Mouse (Mus musculus) lung, embryonic 14.5 days (tissue): ENCODE measurements around the gene Lrrc4. TPM values are rescaled to one million over a fixed set of nuclear protein-coding genes. Genes with fewer than 3 reads are reported as not detected.
A peak's percentile ranks its signal among the peaks of the same experiment; 100 is the strongest.

Source experiments
- ATAC-seq: fragments of 200-750 bp; cut with Nextera tagmentation; 2 replicates; pipeline ENCODE4 v1.8.0; 2017; ENCODE audit warnings: mild to moderate bottlenecking, moderate TSS enrichment, moderate library complexity; ENCODE audit not compliant: insufficient read depth
- DNase-seq: peaks from one replicate; pipeline ENCODE4 v3.0.0-alpha.2; 2015
- H3K27ac ChIP-seq: fragments of 300-500 bp; sonication (generic); 2 replicates; pipeline ENCODE4 v1.5.1; 2014; ENCODE audit warnings: low read depth, mild to moderate bottlenecking, moderate library complexity
- H3K27me3 ChIP-seq: fragments of 300-500 bp; sonication (generic); 2 replicates; pipeline ENCODE4 v1.6.1; 2014; ENCODE audit warnings: low read length, control low read depth; ENCODE audit not compliant: insufficient read depth
- H3K36me3 ChIP-seq: fragments of 300-500 bp; sonication (generic); 2 replicates; pipeline ENCODE4 v1.6.1; 2014; ENCODE audit warnings: control low read depth; ENCODE audit not compliant: insufficient read depth
- H3K4me1 ChIP-seq: fragments of 300-500 bp; sonication (generic); 2 replicates; pipeline ENCODE4 v1.6.1; 2014; ENCODE audit warnings: antibody characterized with exemption, control low read depth; ENCODE audit not compliant: insufficient read depth
- H3K4me2 ChIP-seq: fragments of 300-500 bp; sonication (generic); 2 replicates; pipeline ENCODE4 v1.6.1; 2014; ENCODE audit warnings: mild to moderate bottlenecking
- H3K4me3 ChIP-seq: fragments of 300-500 bp; sonication (generic); 2 replicates; pipeline ENCODE4 v1.5.1; 2014; ENCODE audit warnings: low read depth, low read length
- H3K9ac ChIP-seq: fragments of 300-500 bp; sonication (generic); 2 replicates; pipeline ENCODE4 v1.6.1; 2014
- H3K9me3 ChIP-seq: fragments of 300-500 bp; sonication (generic); 2 replicates; pipeline ENCODE4 v1.6.1; 2016; ENCODE audit warnings: low read depth, low read length, control low read depth
- CTCF ChIP-seq: IDR thresholded peaks from 2 replicates; pipeline ENCODE4 v1.5.1; 2016; ENCODE audit warnings: antibody characterized with exemption, low read depth
- WGBS: fragments of 180-500 bp; shearing (Covaris S2); extraction: QIAGEN DNeasy Blood & Tissue Kit; methylation state at CpG from one replicate; pipeline ENCODE4 v1.1.7; 2014; 5-methylcytosine and 5-hydroxymethylcytosine counted together
- polyA plus RNA-seq: library from polyadenylated mRNA; unstranded; fragments of >200 nt; fragmentation: Nextera tagmentation; extraction: Ambion mirVana; gene quantifications from 2 replicates; pipeline ENCODE4 v1.2.1, GENCODE M21; 2014

The Lrrc4 gene
- polyA plus RNA-seq, 1 experiment from 2014 or later: 0.63 TPM

- no peaks in the 10 kb centered on the region for H3K9me3 ChIP-seq
- 75% methylated on average over 4 of the region's 4 CpGs for WGBS
- no peak for DNase-seq
These were observed 210.1 kb downstream of the Lrrc4 start for GRCm38 (mm10) chr6:28621431-28621830.

GRCm38 (mm10) chr6:28618751-28619153 is 212.8 kb downstream of the Lrrc4 start:
- Histone ChIP-seq H3K9ac (no peak overlapping the region), H3K27ac (peak overlapping the region; percentile 36; the same call in 1 of the 2 replicates), H3K27me3 (no peaks in the 10 kb centered on the region), H3K4me3 (no peak overlapping the region), H3K9me3 (no peaks in the 10 kb centered on the region), H3K4me1 (peaks cover 11% of the 10 kb centered on the region), H3K4me2 (0 out of 2 replicates have a peak overlapping the region, but pooled peaks have one; percentile 20), H3K36me3 (no peaks in the 10 kb centered on the region)
- WGBS: 22% methylated on average over 7 of the region's 7 CpGs
- DNase-seq (peak; percentile 87), ATAC-seq (peak; percentile 88)
- no peak for TF ChIP-seq CTCF

More at GRCm38 (mm10) chr6:28621431-28621830, 210.1 kb downstream of the Lrrc4 start:
- Histone ChIP-seq H3K36me3 (0 out of 2 replicates have a peak, but pooled peaks cover 7% of the 10 kb centered on the region), H3K4me3 (no peak overlapping the region), H3K27me3 (no peaks in the 10 kb centered on the region), H3K9ac (no peak overlapping the region), H3K27ac (no peak overlapping the region), H3K4me2 (no peak overlapping the region), H3K4me1 (peaks cover 11% of the 10 kb centered on the region)
- no peak for ATAC-seq
- no peak for TF ChIP-seq CTCF

- Histone ChIP-seq H3K9me3 (no peaks in the 10 kb centered on the region), H3K36me3 (no peaks in the 10 kb centered on the region), H3K9ac (no peak overlapping the region), H3K4me1 (peaks cover 11% of the 10 kb centered on the region), H3K27me3 (no peaks in the 10 kb centered on the region), H3K4me3 (no peak overlapping the region), H3K27ac (no peak overlapping the region), H3K4me2 (no peak overlapping the region)
- 55% methylated on average over 3 of the region's 3 CpGs for WGBS
- DNase-seq (no peak), ATAC-seq (no peak)
- TF ChIP-seq CTCF: no peak
These were observed 213.2 kb downstream of the Lrrc4 start for GRCm38 (mm10) chr6:28618299-28618698.

GRCm38 (mm10) chr6:28615966-28616365 is 215.6 kb downstream of the Lrrc4 start:
- TF ChIP-seq CTCF: no peak
- H3K27me3 ChIP-seq: no peaks in the 10 kb centered on the region
- H3K36me3 ChIP-seq: no peaks in the 10 kb centered on the region
- H3K9ac ChIP-seq: no peak overlapping the region
- H3K4me3 ChIP-seq: no peak overlapping the region
- 73% methylated on average over 3 of the region's 3 CpGs for WGBS
- H3K4me2 ChIP-seq: no peak overlapping the region
- H3K27ac ChIP-seq: no peak overlapping the region
- no peak for DNase-seq
- H3K4me1 ChIP-seq: peaks cover 11% of the 10 kb centered on the region
- H3K9me3 ChIP-seq: no peaks in the 10 kb centered on the region
- no peak for ATAC-seq

- Histone ChIP-seq H3K4me1 (peaks cover 11% of the 10 kb centered on the region), H3K36me3 (no peaks in the 10 kb centered on the region), H3K9me3 (no peaks in the 10 kb centered on the region), H3K4me3 (no peak overlapping the region), H3K9ac (no peak overlapping the region), H3K27me3 (no peaks in the 10 kb centered on the region), H3K4me2 (no peak overlapping the region), H3K27ac (no peak overlapping the region)
- no peak for TF ChIP-seq CTCF
- 82% methylated on average over 3 of the region's 3 CpGs for whole genome bisulfite sequencing
- no peak for DNase-seq
- ATAC-seq: no peak
These were observed 216.1 kb downstream of the Lrrc4 start for GRCm38 (mm10) chr6:28615408-28615807.

- Histone ChIP-seq H3K4me3 (no peak overlapping the region), H3K27ac (no peak overlapping the region), H3K27me3 (no peaks in the 10 kb centered on the region), H3K4me2 (no peak overlapping the region), H3K36me3 (no peaks in the 10 kb centered on the region), H3K9ac (no peak overlapping the region), H3K4me1 (peaks cover 11% of the 10 kb centered on the region), H3K9me3 (no peaks in the 10 kb centered on the region)
- TF ChIP-seq CTCF: no peak
- DNase-seq (no peak), ATAC-seq (no peak)
- WGBS: 92% methylated on average over 4 of the region's 4 CpGs
These were observed 216.7 kb downstream of the Lrrc4 start for GRCm38 (mm10) chr6:28614856-28615255.

- no peak overlapping the region for H3K9ac ChIP-seq
- H3K27me3 ChIP-seq: no peaks in the 10 kb centered on the region
- DNase-seq (no peak), ATAC-seq (no peak)
- no peak overlapping the region for H3K27ac ChIP-seq
- H3K36me3 ChIP-seq: no peaks in the 10 kb centered on the region
- 73% methylated on average over 4 of the region's 4 CpGs for WGBS
- peaks cover 1% of the 10 kb centered on the region for H3K4me1 ChIP-seq
- no peak overlapping the region for H3K4me3 ChIP-seq
- H3K4me2 ChIP-seq: no peak overlapping the region
- no peak for TF ChIP-seq CTCF
- H3K9me3 ChIP-seq: no peaks in the 10 kb centered on the region
These were observed 218.1 kb downstream of the Lrrc4 start for GRCm38 (mm10) chr6:28613441-28613840.

Other genes starting within 250 kb of the Lrrc4 start
- gene Lep, start 228.5 kb upstream of the Lrrc4 start, polyA plus RNA-seq: not detected in 2 replicates